Mouse (Mus musculus) inflammation-experienced regulatory T-cells (primary cell): Measurements from ENCODE around the gene 6430550D23Rik. TPM values are rescaled to one million over a fixed set of nuclear protein-coding genes. Genes with fewer than 3 reads are reported as not detected.

Source experiments
- polyA plus RNA-seq, 2 experiments: library from polyadenylated mRNA; unstranded; fragments of 100-300 nt; shearing (Covaris generic); gene quantifications; one replicate each; pipeline ENCODE4 v1.2.1; 2017

The 6430550D23Rik gene
- 1 to 10 TPM in 1 of 2 experiments, under 1 TPM in 1; 0.62 to 1.6 TPM for polyA plus RNA-seq

GRCm38 (mm10) chr2:156007888-156008532 lies at the start of gene 6430550D23Rik, which contains the start of gene Ergic3:
Gene 6430550D23Rik (minus strand): TSS chr2:156007977.
Gene Ergic3 (plus strand): TSS chr2:156008045.

DNA sequence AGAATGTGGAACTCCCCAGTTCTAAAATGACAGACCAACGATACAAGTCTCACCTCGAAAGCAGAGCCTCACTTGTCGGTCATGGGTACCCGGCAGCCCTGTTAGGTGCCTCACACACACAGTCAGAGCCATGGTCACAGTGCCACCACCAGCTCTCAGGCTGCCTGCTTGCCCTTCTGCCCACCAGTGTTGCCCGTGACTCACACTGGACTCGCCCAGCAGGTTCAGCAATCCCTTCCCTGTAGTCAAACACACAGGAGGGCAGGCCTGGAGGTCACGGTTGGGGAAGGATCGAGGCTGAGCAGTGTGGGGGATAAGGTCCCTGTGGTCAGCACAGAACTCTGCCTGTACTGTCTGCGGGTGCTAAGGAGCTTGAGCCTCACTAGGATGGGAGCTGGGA lies 45.0 kb upstream of the 6430550D23Rik start, which contains the start of gene Fer1l4:
Fer1l4 (minus strand) TSS at position 132 of the 400 bp plus-strand sequence.

GRCm38 (mm10) chr2:155956134-155957059 lies 51.4 kb downstream of the 6430550D23Rik start, which contains the start of gene Cep250:
Gene Cep250 (plus strand): TSS chr2:155956458.

DNA sequence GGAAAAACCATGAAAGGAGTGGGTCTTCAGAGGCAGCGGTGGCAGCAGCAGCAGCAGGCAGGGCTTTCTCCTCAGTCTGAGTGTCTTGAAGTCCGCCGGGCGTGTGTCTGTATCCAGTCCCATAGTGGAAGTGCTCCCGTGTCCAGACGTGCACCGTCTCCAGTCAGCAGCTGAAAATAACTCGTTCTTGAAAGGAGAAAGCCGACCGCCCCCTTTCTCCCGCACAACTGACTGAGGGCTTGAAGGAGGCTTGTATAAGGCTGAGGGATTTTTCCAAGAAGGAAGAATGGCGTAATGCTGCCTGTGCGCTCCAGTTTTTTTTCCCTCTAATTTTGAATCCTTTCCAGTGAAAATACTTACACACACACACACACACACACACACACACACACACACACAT lies 62.7 kb downstream of the 6430550D23Rik start, which contains the start of gene Gdf5:
Gdf5 (minus strand) TSS at position 244 of the 400 bp plus-strand sequence.

DNA sequence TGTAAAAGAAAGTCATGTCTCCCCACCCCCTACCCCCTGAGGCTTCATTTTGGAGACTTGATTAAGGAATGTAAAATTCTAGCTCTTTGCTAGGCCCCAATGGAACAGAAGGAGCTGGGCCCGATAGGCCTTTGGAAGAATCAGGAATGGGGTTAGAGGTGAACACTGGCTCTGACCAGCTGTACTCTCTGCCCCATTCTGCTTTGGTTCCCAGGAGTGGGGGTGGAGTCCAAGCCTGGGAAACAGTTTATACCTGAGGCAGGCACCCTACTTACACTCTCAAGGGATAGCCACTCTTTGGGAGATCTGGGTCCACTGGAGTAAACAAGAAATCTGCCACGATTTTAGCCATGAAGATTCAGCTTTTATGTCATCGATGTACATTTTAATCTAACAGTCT lies 67.1 kb downstream of the 6430550D23Rik start, which contains the start of gene Gm15557:
Gm15557 (plus strand) TSS at position 48 of the 400 bp plus-strand sequence.

GRCm38 (mm10) chr2:155929531-155930442 lies 78.0 kb downstream of the 6430550D23Rik start, which contains the start of gene Uqcc1:
Gene Uqcc1 (minus strand): TSS chr2:155930310.

Other genes with a start within 250 kb of the 6430550D23Rik start
- gene Mmp24, start 232.6 kb downstream of the 6430550D23Rik start, polyA plus RNA-seq, result under 1 TPM; 0.31 to 0.62 TPM
- gene BC029722, start 188.6 kb downstream of the 6430550D23Rik start, polyA plus RNA-seq, result 10 to 100 TPM; 53.4 to 57.3 TPM
- gene Eif6, start 181.1 kb downstream of the 6430550D23Rik start, polyA plus RNA-seq, result 100 to 1,000 TPM; 181 to 215 TPM
- gene Fam83c, start 173.1 kb downstream of the 6430550D23Rik start, polyA plus RNA-seq, result under 1 TPM in 1 of 2 experiments, not detected in 1; 0.04 TPM
- 10 to 100 TPM; 38.5 to 64.3 TPM for gene Uqcc1, start 77.7 kb downstream of the 6430550D23Rik start, polyA plus RNA-seq
- under 1 TPM in 1 of 2 experiments, not detected in 1; 0.94 TPM for gene Gm15557, start 67.2 kb downstream of the 6430550D23Rik start, polyA plus RNA-seq
- under 1 TPM; 0.32 to 0.46 TPM for gene Gdf5, start 62.6 kb downstream of the 6430550D23Rik start, polyA plus RNA-seq
- 10 to 100 TPM; 35.7 to 42.2 TPM for gene Cep250, start 51.5 kb downstream of the 6430550D23Rik start, polyA plus RNA-seq
- gene Ergic3, start 68 bp upstream of the 6430550D23Rik start, polyA plus RNA-seq, result 100 to 1,000 TPM; 145 to 152 TPM
- gene Fer1l4, start 45.0 kb upstream of the 6430550D23Rik start, polyA plus RNA-seq, result 1 to 10 TPM in 1 of 2 experiments, not detected in 1; 1.2 TPM
- under 1 TPM in 1 of 2 experiments, not detected in 1; 0.70 TPM for gene Spag4, start 57.2 kb upstream of the 6430550D23Rik start, polyA plus RNA-seq
- 10 to 100 TPM; 73.9 to 85.8 TPM for gene Cpne1, start 104.0 kb upstream of the 6430550D23Rik start, polyA plus RNA-seq
- gene Rbm12, start 104.0 kb upstream of the 6430550D23Rik start, polyA plus RNA-seq, result 10 to 100 TPM; 32.2 to 41.8 TPM
- gene Gm28036, start 119.1 kb upstream of the 6430550D23Rik start, polyA plus RNA-seq, result 10 to 100 TPM; 20.5 to 23.2 TPM
- 100 to 1,000 TPM; 148 to 150 TPM for gene Romo1, start 136.1 kb upstream of the 6430550D23Rik start, polyA plus RNA-seq
- 10 to 100 TPM; 38.1 to 57.6 TPM for gene Nfs1, start 136.2 kb upstream of the 6430550D23Rik start, polyA plus RNA-seq
- 1,000 to 10,000 TPM in 1 of 2 experiments, 100 to 1,000 TPM in 1; 900 to 1,062 TPM for gene Rbm39, start 172.3 kb upstream of the 6430550D23Rik start, polyA plus RNA-seq
- 10 to 100 TPM; 55.6 to 60.7 TPM for gene Phf20, start 188.5 kb upstream of the 6430550D23Rik start, polyA plus RNA-seq